Mouse (Mus musculus) telencephalon, adult 2 months (tissue): ENCODE measurements around the gene Hist1h3g.

Experiments used
- DNase-seq: peaks from one replicate; pipeline ENCODE4 v3.0.0-alpha.2; 2011; ENCODE audit warnings: low read depth, low spot score

Hist1h3g gene

DNA sequence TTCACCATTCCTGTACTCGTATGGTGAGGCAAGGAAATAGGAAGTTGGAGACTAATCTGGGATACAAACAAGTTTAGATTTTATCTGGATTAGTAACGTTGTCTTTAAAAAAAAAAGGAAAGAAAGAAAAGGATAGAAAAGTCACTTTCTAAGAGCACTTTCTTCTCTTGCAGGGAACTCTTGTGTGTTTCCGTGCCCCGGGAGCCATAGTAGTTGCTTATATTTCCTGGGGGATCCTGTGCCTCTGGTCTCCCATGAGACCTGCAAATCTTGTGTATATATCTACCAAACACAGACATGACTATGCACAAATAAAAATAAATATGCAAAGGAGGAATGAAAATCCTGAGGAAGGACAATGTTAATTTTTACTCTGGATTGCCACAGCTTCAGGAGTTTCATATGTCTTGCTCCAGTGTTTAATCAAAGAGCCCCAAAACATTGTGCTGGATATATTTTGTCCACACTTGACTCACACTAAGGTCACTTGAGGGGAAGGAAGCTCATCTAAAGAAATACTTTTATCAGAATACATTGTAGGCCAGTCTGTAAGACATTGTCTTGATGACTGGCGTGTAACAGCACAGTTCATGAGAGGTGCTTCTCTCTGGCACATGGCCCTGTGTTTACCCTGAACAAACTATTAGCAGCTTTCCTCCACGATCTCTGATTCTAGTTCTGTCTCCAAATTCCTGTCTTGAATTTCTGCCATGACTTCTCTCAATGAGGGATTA, 41.9 kb downstream of the Hist1h3g start:
- no peak for DNase-seq

DNA sequence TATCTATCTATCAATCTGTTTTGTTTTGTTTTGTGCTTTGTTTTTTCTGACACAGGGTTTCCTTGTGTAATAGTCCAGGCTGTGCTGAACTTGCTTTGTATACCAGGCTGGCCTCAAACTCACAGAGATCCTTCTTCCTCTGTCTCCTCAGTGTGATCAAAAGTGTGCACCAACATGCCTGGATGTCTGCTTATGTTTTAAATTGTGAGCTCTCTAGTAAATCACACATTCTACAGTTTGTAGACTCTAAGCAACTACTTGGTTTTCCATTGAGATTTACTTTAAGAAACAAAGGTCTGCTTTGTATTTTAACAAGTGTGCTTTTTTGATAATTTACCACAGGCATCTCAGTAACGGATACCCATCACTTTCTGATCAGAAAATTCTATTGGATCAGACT, 42.6 kb downstream of the Hist1h3g start:
- no peak for DNase-seq

DNA sequence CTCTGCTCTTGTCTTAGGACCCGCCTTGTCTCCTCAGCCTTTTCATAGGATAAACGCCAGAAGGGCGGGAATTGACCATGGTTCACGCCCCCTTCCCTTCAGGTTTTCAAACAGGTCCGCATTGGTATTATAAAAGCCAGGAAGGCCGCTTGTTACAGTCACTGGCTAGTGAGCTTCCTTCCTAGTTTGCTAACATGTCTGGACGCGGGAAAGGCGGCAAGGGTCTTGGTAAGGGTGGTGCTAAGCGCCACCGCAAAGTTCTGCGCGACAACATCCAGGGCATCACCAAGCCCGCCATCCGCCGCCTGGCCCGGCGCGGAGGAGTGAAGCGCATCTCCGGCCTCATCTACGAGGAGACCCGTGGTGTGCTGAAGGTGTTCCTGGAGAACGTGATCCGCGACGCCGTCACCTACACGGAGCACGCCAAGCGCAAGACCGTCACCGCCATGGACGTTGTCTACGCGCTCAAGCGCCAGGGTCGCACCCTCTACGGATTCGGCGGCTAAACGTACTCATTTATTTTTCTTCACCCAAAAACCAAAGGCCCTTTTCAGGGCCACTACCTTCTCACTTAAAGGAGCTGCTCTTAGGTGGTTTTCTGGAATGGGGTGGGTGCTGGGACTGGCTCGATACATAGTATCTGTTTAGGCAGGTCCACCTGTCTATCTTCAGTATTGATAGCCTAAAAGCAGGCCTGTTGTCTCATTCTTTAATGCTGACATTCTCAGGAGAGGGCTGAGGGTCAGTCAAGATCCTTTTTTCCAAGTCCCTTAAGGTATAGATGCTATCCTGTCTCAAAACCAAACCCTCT, 46.4 kb downstream of the Hist1h3g start, which contains the start of gene Hist1h4d:
TSS of gene Hist1h4d (plus strand) at position 191 of the 811 bp plus-strand sequence.
- DNase-seq, result peak; percentile 98

- DNase-seq, result no peak
These were observed 47.2 kb downstream of the Hist1h3g start for GRCm38 (mm10) chr13:23582219-23583056.

GRCm38 (mm10) chr13:23583387-23584068, 48.3 kb downstream of the Hist1h3g start:
- DNase-seq, result no peak

DNA sequence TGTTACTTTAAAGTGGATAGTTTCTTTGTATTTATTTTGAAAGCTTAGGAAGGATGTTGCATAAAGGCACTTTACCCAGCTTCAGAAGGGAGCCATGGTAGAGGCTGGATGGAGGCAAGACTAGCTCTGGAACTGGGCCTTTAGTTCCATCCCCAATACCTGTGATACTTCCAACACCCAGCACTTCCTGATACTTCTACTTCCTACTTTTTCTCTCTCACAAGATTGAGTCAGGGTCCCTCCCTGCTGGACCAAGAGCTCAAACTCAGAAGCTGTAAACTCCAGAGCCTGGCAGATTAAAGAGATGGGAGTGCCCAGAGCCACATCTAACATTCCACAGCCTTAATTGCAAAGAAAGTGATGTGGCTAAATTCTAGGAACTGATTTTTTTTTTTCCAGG, 49.1 kb downstream of the Hist1h3g start:
- no peak for DNase-seq

DNA sequence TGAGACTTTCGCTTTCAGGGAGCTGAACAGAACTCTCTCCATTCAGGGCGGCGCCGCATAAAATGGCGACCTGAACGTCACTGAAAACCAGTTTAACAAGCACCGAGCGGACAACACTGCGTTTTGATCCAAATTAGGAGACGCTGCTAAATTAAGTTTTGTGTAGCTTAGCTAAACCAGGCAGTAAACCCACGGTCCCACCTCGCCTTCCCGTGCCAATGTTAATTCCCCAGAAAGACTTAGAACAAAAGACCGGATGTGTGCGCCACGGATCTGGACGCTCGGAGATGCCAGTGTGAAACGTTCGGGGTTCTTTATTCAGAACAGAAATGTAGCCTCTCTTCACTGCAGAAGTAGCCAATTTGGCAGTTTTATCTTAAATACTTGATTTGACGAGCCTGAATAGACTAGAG, 49.8 kb downstream of the Hist1h3g start:
- DNase-seq, result peak; percentile 64
